Mouse (Mus musculus): Measurements from ENCODE around the gene Urad.

DNA sequence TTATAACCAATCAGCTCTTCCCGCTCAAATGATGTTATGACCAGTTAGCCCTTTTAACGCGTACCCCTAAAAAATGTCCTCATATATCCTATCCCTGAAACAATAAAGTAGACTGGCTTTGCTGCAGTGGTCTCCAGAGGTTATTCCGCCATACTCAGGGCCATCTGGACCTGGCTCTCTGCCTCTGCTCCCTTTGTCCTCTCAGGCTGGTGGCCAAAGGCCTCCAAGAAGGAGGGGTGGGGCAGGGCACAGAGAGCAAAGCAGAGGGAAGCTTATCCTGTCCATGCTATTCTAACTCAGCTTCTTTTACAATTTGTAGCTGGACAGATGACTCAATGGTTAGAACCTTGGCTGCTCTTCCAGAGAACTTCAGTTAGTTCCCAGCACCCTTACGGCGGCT is 46.0 kb upstream of the Urad start:
- TF ChIP-seq POLR2A (IDR thresholded peaks at IDR 0.05; ENCODE audit: insufficient read depth, low read depth, low read length): no peak
- TF ChIP-seq CTCF (IDR thresholded peaks at IDR 0.05; ENCODE audit: insufficient read depth, low read depth, low read length): no peak
